Mouse (Mus musculus) lung, adult 18-20 months (tissue): ENCODE measurements around the gene Cnot1.
"Not testable (repeated sequence)": the region's sequence is repeated elsewhere in the genome, so short reads cannot be mapped to it uniquely, and the experiment has no call there.

ENCODE experiments used
- DNase-seq, 2 experiments: peaks; one replicate each; pipeline ENCODE4 v3.0.0; 2022; ENCODE audit warnings: mixed read lengths in 2 of 2

The Cnot1 gene

GRCm38 (mm10) chr8:95816044-95816708 is 8.9 kb upstream of the Cnot1 start:
- no peak for DNase-seq

- DNase-seq, result peak; percentile 70 to 79
Observed at GRCm38 (mm10) chr8:95810184-95810591, 2.9 kb upstream of the Cnot1 start.

- DNase-seq, result no peak
Observed at GRCm38 (mm10) chr8:95809116-95809515, 1.9 kb upstream of the Cnot1 start.

- DNase-seq, result no peak
Observed at GRCm38 (mm10) chr8:95808631-95809030, 1.4 kb upstream of the Cnot1 start.

- DNase-seq, result peak; percentile 95 to 96
Observed at GRCm38 (mm10) chr8:95807861-95808260, 597 bp upstream of the Cnot1 start.

GRCm38 (mm10) chr8:95806461-95807191 is 638 bp downstream of the Cnot1 start:
- DNase-seq, result peak; percentile 8 to 16

GRCm38 (mm10) chr8:95805482-95805881 is 1.8 kb downstream of the Cnot1 start:
- DNase-seq, result no peak

GRCm38 (mm10) chr8:95802231-95802630 is 5.0 kb downstream of the Cnot1 start:
- DNase-seq, result no peak

- DNase-seq, result no peak
Observed at GRCm38 (mm10) chr8:95801476-95802064, 5.7 kb downstream of the Cnot1 start.

- no peak for DNase-seq
Observed at GRCm38 (mm10) chr8:95800353-95800752, 6.9 kb downstream of the Cnot1 start.

GRCm38 (mm10) chr8:95799891-95800290 is 7.4 kb downstream of the Cnot1 start:
- no peak for DNase-seq

GRCm38 (mm10) chr8:95799117-95799516 is 8.1 kb downstream of the Cnot1 start:
- DNase-seq, result no peak

GRCm38 (mm10) chr8:95795333-95796061 is 11.8 kb downstream of the Cnot1 start:
- not testable (repeated sequence) for DNase-seq

GRCm38 (mm10) chr8:95785591-95785990 is 21.7 kb downstream of the Cnot1 start:
- DNase-seq, result no peak

GRCm38 (mm10) chr8:95782628-95783027 is 24.6 kb downstream of the Cnot1 start:
- no peak for DNase-seq

- no peak for DNase-seq
Observed at GRCm38 (mm10) chr8:95781775-95782174, 25.5 kb downstream of the Cnot1 start.

GRCm38 (mm10) chr8:95781085-95781484 is 26.2 kb downstream of the Cnot1 start:
- no peak for DNase-seq

- no peak for DNase-seq
Observed at GRCm38 (mm10) chr8:95764133-95764532, 43.1 kb downstream of the Cnot1 start.

- no peak for DNase-seq
Observed at GRCm38 (mm10) chr8:95760323-95760722, 46.9 kb downstream of the Cnot1 start.

- DNase-seq, result no peak
Observed at GRCm38 (mm10) chr8:95751924-95752323, 55.3 kb downstream of the Cnot1 start.

- no peak for DNase-seq
Observed at GRCm38 (mm10) chr8:95748028-95748427, 59.2 kb downstream of the Cnot1 start.

GRCm38 (mm10) chr8:95741732-95742131 is 65.5 kb downstream of the Cnot1 start:
- no peak for DNase-seq

GRCm38 (mm10) chr8:95738596-95738995 is 68.7 kb downstream of the Cnot1 start:
- DNase-seq, result no peak
